Comparison of ENCODE assay signal across 20 mouse cellular contexts in the genomic region with DNA sequence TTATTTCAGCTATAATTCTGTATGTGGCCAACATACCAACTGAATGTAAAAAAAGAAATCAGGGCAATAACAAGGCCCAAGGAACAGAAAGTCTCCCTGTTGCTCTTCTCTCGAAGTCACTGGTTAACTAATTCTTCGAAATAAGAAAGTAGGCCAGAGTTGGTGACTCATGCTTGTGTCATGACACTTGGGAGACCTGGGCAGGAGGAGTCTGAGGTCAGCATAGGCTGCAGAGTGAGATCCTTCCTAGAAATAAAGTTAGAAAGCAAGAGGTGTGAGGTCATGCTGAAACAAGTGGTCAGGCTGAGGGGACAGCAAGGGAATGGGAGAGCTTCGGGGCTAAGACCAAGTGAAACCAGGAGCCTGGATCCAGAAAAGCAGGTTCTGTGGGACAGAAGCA.
DNase-seq lines count a peak whose midpoint lies in the region; ATAC-seq and TF ChIP-seq lines count a peak whose summit lies in the region.
"Had no signal": no experiment of that assay in that cellular context is flagged by ENCODE, and none has a peak within 500 bp of the region (broad histone marks: within the 10 kb centered on the region; RNA-seq: fewer than 3 reads in every experiment).

No protein-coding gene starts in this region.

- DNase-seq in lung, postnatal 14 days, result no peak
- peak; percentile 14 for DNase-seq in MN1 (ENCODE audit: low spot score)
- DNase-seq in stomach, postnatal 0 days (ENCODE audit: low spot score), result peak; percentile 49
- no peak for DNase-seq in thymus, postnatal 14 days
- DNase-seq: cerebellum, adult 2 months; cerebellum, postnatal 36 days; heart, adult 18-20 months; heart, postnatal 36 days; kidney, postnatal 36 days; layer of hippocampus, adult 9-11 months; left cerebral cortex, postnatal 4 days; liver; liver, postnatal 0 days had no signal

- no peak for TF ChIP-seq EP300 in stomach, postnatal 0 days (optimal IDR thresholded peaks at IDR 0.05)

- H3K36me3 ChIP-seq in lung, embryonic 16.5 days (ENCODE audit: control insufficient read depth, insufficient read depth, low read length), result no peaks in the 10 kb centered on the region
- H3K36me3 ChIP-seq in intestine, embryonic 16.5 days (ENCODE audit: control insufficient read depth, insufficient read depth, low read length), result no peaks in the 10 kb centered on the region
- H3K36me3 ChIP-seq in stomach, postnatal 0 days (ENCODE audit: control insufficient read depth, insufficient read depth, low read length), result no peaks in the 10 kb centered on the region
- H3K36me3 ChIP-seq: G1E; midbrain, embryonic 13.5 days had no signal

- H3K4me3 ChIP-seq in lung, embryonic 16.5 days (ENCODE audit: low read length), result no peak overlapping the region
- H3K4me3 ChIP-seq in intestine, embryonic 16.5 days (ENCODE audit: low read length), result no peak overlapping the region
- H3K4me3 ChIP-seq in stomach, postnatal 0 days (ENCODE audit: low read depth, low read length), result no peak overlapping the region
- H3K4me3 ChIP-seq: left cerebral cortex, adult 2 months; midbrain, embryonic 13.5 days had no signal

- H3K4me2 ChIP-seq in lung, embryonic 16.5 days (ENCODE audit: low read depth, low read length), result no peak overlapping the region
- no peak overlapping the region for H3K4me2 ChIP-seq in intestine, embryonic 16.5 days (ENCODE audit: low read depth, low read length)
- H3K4me2 ChIP-seq in stomach, postnatal 0 days (replicated peaks; ENCODE audit: low read depth), result no peak overlapping the region
- H3K4me2 ChIP-seq: hindbrain, embryonic 14.5 days; midbrain, embryonic 13.5 days had no signal

- H3K27ac ChIP-seq in lung, embryonic 16.5 days (ENCODE audit: low read length), result no peak overlapping the region
- H3K27ac ChIP-seq in intestine, embryonic 16.5 days (ENCODE audit: low read length), result no peak overlapping the region
- peak overlapping the region; percentile 65 for H3K27ac ChIP-seq in stomach, postnatal 0 days (replicated peaks)
- H3K27ac ChIP-seq: hindbrain, embryonic 14.5 days; left cerebral cortex, adult 2 months; midbrain, embryonic 13.5 days had no signal

- H3K27me3 ChIP-seq in lung, embryonic 16.5 days (ENCODE audit: control insufficient read depth, insufficient read depth, low read depth, low read length), result no peaks in the 10 kb centered on the region
- no peaks in the 10 kb centered on the region for H3K27me3 ChIP-seq in intestine, embryonic 16.5 days (replicated peaks; ENCODE audit: control insufficient read depth, insufficient read depth, low read length)
- H3K27me3 ChIP-seq in stomach, postnatal 0 days (ENCODE audit: control insufficient read depth, insufficient read depth, low read length), result no peaks in the 10 kb centered on the region
- H3K27me3 ChIP-seq: midbrain, embryonic 13.5 days had no signal

- no peaks in the 10 kb centered on the region for H3K9me3 ChIP-seq in lung, embryonic 16.5 days (ENCODE audit: control insufficient read depth, low read length)
- no peaks in the 10 kb centered on the region for H3K9me3 ChIP-seq in intestine, embryonic 16.5 days (ENCODE audit: control insufficient read depth, low read length)
- H3K9me3 ChIP-seq in stomach, postnatal 0 days (ENCODE audit: control insufficient read depth, low read length), result no peaks in the 10 kb centered on the region
- H3K9me3 ChIP-seq: G1E; midbrain, embryonic 13.5 days had no signal

- no peaks in the 10 kb centered on the region for H3K4me1 ChIP-seq in lung, embryonic 16.5 days (replicated peaks; ENCODE audit: control insufficient read depth, insufficient read depth, low read length)
- H3K4me1 ChIP-seq in intestine, embryonic 16.5 days (ENCODE audit: control insufficient read depth, insufficient read depth, low read length), result 0 out of 2 replicates have a peak, but pooled peaks cover 4% of the 10 kb centered on the region
- H3K4me1 ChIP-seq in stomach, postnatal 0 days (replicated peaks; ENCODE audit: control insufficient read depth, insufficient read depth), result no peaks in the 10 kb centered on the region
- H3K4me1 ChIP-seq: midbrain, embryonic 13.5 days had no signal

- H3K9ac ChIP-seq in lung, embryonic 16.5 days (ENCODE audit: low read length), result no peak overlapping the region
- H3K9ac ChIP-seq in intestine, embryonic 16.5 days (ENCODE audit: low read depth, low read length), result no peak overlapping the region
- no peak overlapping the region for H3K9ac ChIP-seq in stomach, postnatal 0 days (ENCODE audit: low read length)
- H3K9ac ChIP-seq: hindbrain, embryonic 14.5 days; liver, postnatal 0 days; midbrain, embryonic 13.5 days had no signal

- 0 out of 2 replicates have a peak, but pooled peaks have one; percentile 38 for ATAC-seq in lung, embryonic 16.5 days (ENCODE audit: low read depth)
- peak; percentile 36; the same call in 1 of the 2 replicates for ATAC-seq in intestine, embryonic 16.5 days
- peak; percentile 83 for ATAC-seq in stomach, postnatal 0 days (ENCODE audit: low FRiP score, low TSS enrichment)
- ATAC-seq in activated CD4-positive, CD25-positive, alpha-beta regulatory T cell, adult 4 months, result no peak
- ATAC-seq: liver, postnatal 0 days; midbrain, embryonic 13.5 days had no signal

- 57% methylated on average over 3 of the region's 3 CpGs for WGBS in lung, embryonic 16.5 days
- WGBS in intestine, embryonic 16.5 days, result 68% methylated on average over 3 of the region's 3 CpGs
- WGBS in stomach, postnatal 0 days, result 59% methylated on average over 3 of the region's 3 CpGs

- TF ChIP-seq CTCF in stomach, postnatal 0 days (IDR thresholded peaks at IDR 0.05; ENCODE audit: low read depth), result no peak

Comparison
In these comparisons a context has a peak if more than half of its experiments do, and no peak if none do; other contexts are left out.
1. DNase-seq: peak in MN1 (single experiment) and stomach, postnatal 0 days (single experiment); none in lung, postnatal 14 days (single experiment) and thymus, postnatal 14 days (single experiment).